Mouse (Mus musculus): ENCODE measurements around the gene Usf3. TPM values are rescaled to one million over a fixed set of nuclear protein-coding genes. Genes with fewer than 3 reads are reported as not detected.

Gene Usf3
- polyA plus RNA-seq, 1 experiment, result 7.7 TPM

- 90% methylated on average over 2 of the region's 2 CpGs for WGBS
- DNase-seq (ENCODE audit: low read depth in 1 of 2, low spot score in 2 of 2), result no peak
- Histone ChIP-seq H3K27me3 (ENCODE audit: control insufficient read depth, insufficient read depth, low read length) (no peaks in the 10 kb centered on the region), H3K36me3 (ENCODE audit: control insufficient read depth, insufficient read depth, low read length) (no peaks in the 10 kb centered on the region; the same call in 1 of the 2 replicates), H3K4me3 (ENCODE audit: extremely low read depth, insufficient read depth, insufficient read length) (no peak overlapping the region), H3K27ac (ENCODE audit: insufficient read depth, low read length) (no peak overlapping the region), H3K4me1 (ENCODE audit: control insufficient read depth, insufficient read depth, insufficient read length) (no peaks in the 10 kb centered on the region)
- TF ChIP-seq CTCF (IDR thresholded peaks at IDR 0.05; ENCODE audit: extremely low read depth, insufficient read depth, insufficient read length, insufficient replicate concordance) (no peak), POLR2A (IDR thresholded peaks at IDR 0.05; ENCODE audit: low read depth, low read length) (no peak)
Measured at GRCm38 (mm10) chr16:44264916-44265315, 91.9 kb downstream of the Usf3 start.

- Histone ChIP-seq H3K27ac (ENCODE audit: insufficient read depth, low read length) (no peak overlapping the region), H3K4me3 (ENCODE audit: extremely low read depth, insufficient read depth, insufficient read length) (no peak overlapping the region), H3K4me1 (ENCODE audit: control insufficient read depth, insufficient read depth, insufficient read length) (no peaks in the 10 kb centered on the region), H3K27me3 (ENCODE audit: control insufficient read depth, insufficient read depth, low read length) (no peaks in the 10 kb centered on the region), H3K36me3 (ENCODE audit: control insufficient read depth, insufficient read depth, low read length) (no peaks in the 10 kb centered on the region; the same call in 1 of the 2 replicates)
- WGBS, result 82% methylated on average over 6 of the region's 6 CpGs
- DNase-seq (ENCODE audit: low read depth in 1 of 2, low spot score in 2 of 2), result no peak
- no peak for TF ChIP-seq POLR2A (IDR thresholded peaks at IDR 0.05; ENCODE audit: low read depth, low read length)
- no peak for TF ChIP-seq CTCF (IDR thresholded peaks at IDR 0.05; ENCODE audit: extremely low read depth, insufficient read depth, insufficient read length, insufficient replicate concordance)
Measured at GRCm38 (mm10) chr16:44265562-44265961, 92.5 kb downstream of the Usf3 start.

- TF ChIP-seq POLR2A (IDR thresholded peaks at IDR 0.05; ENCODE audit: low read depth, low read length) (no peak), CTCF (IDR thresholded peaks at IDR 0.05; ENCODE audit: extremely low read depth, insufficient read depth, insufficient read length, insufficient replicate concordance) (no peak)
- Histone ChIP-seq H3K36me3 (ENCODE audit: control insufficient read depth, insufficient read depth, low read length) (no peaks in the 10 kb centered on the region), H3K4me3 (ENCODE audit: extremely low read depth, insufficient read depth, insufficient read length) (no peak overlapping the region), H3K4me1 (ENCODE audit: control insufficient read depth, insufficient read depth, insufficient read length) (peaks cover 3% of the 10 kb centered on the region; the same call in 1 of the 2 replicates), H3K27ac (ENCODE audit: insufficient read depth, low read length) (no peak overlapping the region), H3K27me3 (ENCODE audit: control insufficient read depth, insufficient read depth, low read length) (no peaks in the 10 kb centered on the region)
- DNase-seq (ENCODE audit: low read depth in 1 of 2, low spot score in 2 of 2), result no peak
- WGBS, result 91% methylated on average over 7 of the region's 7 CpGs
Measured at GRCm38 (mm10) chr16:44268541-44269215, 95.6 kb downstream of the Usf3 start.

GRCm38 (mm10) chr16:44269578-44269977, 96.5 kb downstream of the Usf3 start:
- H3K4me1 ChIP-seq (ENCODE audit: control insufficient read depth, insufficient read depth, insufficient read length), result peaks cover 3% of the 10 kb centered on the region; the same call in 1 of the 2 replicates
- TF ChIP-seq POLR2A (IDR thresholded peaks at IDR 0.05; ENCODE audit: low read depth, low read length), result no peak
- TF ChIP-seq CTCF (IDR thresholded peaks at IDR 0.05; ENCODE audit: extremely low read depth, insufficient read depth, insufficient read length, insufficient replicate concordance), result no peak
- DNase-seq (ENCODE audit: low read depth in 1 of 2, low spot score in 2 of 2), result no peak
- H3K27ac ChIP-seq (ENCODE audit: insufficient read depth, low read length), result no peak overlapping the region
- no peaks in the 10 kb centered on the region for H3K27me3 ChIP-seq (ENCODE audit: control insufficient read depth, insufficient read depth, low read length)
- 84% methylated on average over 6 of the region's 6 CpGs for WGBS
- no peak overlapping the region for H3K4me3 ChIP-seq (ENCODE audit: extremely low read depth, insufficient read depth, insufficient read length)
- no peaks in the 10 kb centered on the region for H3K36me3 ChIP-seq (ENCODE audit: control insufficient read depth, insufficient read depth, low read length)

- no peak for TF ChIP-seq CTCF (IDR thresholded peaks at IDR 0.05; ENCODE audit: extremely low read depth, insufficient read depth, insufficient read length, insufficient replicate concordance)
- TF ChIP-seq POLR2A (IDR thresholded peaks at IDR 0.05; ENCODE audit: low read depth, low read length), result no peak
- no peak overlapping the region for H3K27ac ChIP-seq (ENCODE audit: insufficient read depth, low read length)
- 86% methylated on average over 5 of the region's 5 CpGs for WGBS
- DNase-seq (ENCODE audit: low read depth in 1 of 2, low spot score in 2 of 2), result no peak
- H3K36me3 ChIP-seq (ENCODE audit: control insufficient read depth, insufficient read depth, low read length), result no peaks in the 10 kb centered on the region
- no peaks in the 10 kb centered on the region for H3K27me3 ChIP-seq (ENCODE audit: control insufficient read depth, insufficient read depth, low read length)
- H3K4me1 ChIP-seq (ENCODE audit: control insufficient read depth, insufficient read depth, insufficient read length), result peaks cover 3% of the 10 kb centered on the region; the same call in 1 of the 2 replicates
- no peak overlapping the region for H3K4me3 ChIP-seq (ENCODE audit: extremely low read depth, insufficient read depth, insufficient read length)
Measured at GRCm38 (mm10) chr16:44270606-44271005, 97.6 kb downstream of the Usf3 start.

- no peak for DNase-seq (ENCODE audit: low read depth in 1 of 2, low spot score in 2 of 2)
- no peaks in the 10 kb centered on the region for H3K27me3 ChIP-seq (ENCODE audit: control insufficient read depth, insufficient read depth, low read length)
- no peak overlapping the region for H3K27ac ChIP-seq (ENCODE audit: insufficient read depth, low read length)
- H3K36me3 ChIP-seq (ENCODE audit: control insufficient read depth, insufficient read depth, low read length), result no peaks in the 10 kb centered on the region
- 57% methylated on average over 9 of the region's 9 CpGs for WGBS
- TF ChIP-seq POLR2A (IDR thresholded peaks at IDR 0.05; ENCODE audit: low read depth, low read length) (no peak), CTCF (IDR thresholded peaks at IDR 0.05; ENCODE audit: extremely low read depth, insufficient read depth, insufficient read length, insufficient replicate concordance) (no peak)
- peaks cover 3% of the 10 kb centered on the region; the same call in 1 of the 2 replicates for H3K4me1 ChIP-seq (ENCODE audit: control insufficient read depth, insufficient read depth, insufficient read length)
- H3K4me3 ChIP-seq (ENCODE audit: extremely low read depth, insufficient read depth, insufficient read length), result no peak overlapping the region
Measured at GRCm38 (mm10) chr16:44271371-44272038, 98.5 kb downstream of the Usf3 start.

Other genes with a start within 250 kb of the Usf3 start
- 12.9 and 13.6 TPM in 2 replicates for gene Qtrt2, start 246.4 kb upstream of the Usf3 start, polyA plus RNA-seq (2012; rRNA removed)
- 2.0 and 2.3 TPM in 2 replicates for gene Zdhhc23, start 193.5 kb upstream of the Usf3 start, polyA plus RNA-seq (2012; rRNA removed)
- 0.30 and 0.32 TPM in 2 replicates for gene Gramd1c, start 109.9 kb upstream of the Usf3 start, polyA plus RNA-seq (2012; rRNA removed)
- gene Atp6v1a, start 33.5 kb upstream of the Usf3 start, polyA plus RNA-seq (2012; rRNA removed), result 6.5 and 7.2 TPM in 2 replicates
- 9.1 and 12.4 TPM in 2 replicates for gene Naa50, start 33.4 kb upstream of the Usf3 start, polyA plus RNA-seq (2012; rRNA removed)
- 21.9 and 22.8 TPM in 2 replicates for gene Sidt1, start 159.9 kb downstream of the Usf3 start, polyA plus RNA-seq (2012; rRNA removed)
- 5.2 and 6.4 TPM in 2 replicates for gene Spice1, start 173.9 kb downstream of the Usf3 start, polyA plus RNA-seq (2012; rRNA removed)
- not detected in 2 replicates for gene Cfap44, start 221.6 kb downstream of the Usf3 start, polyA plus RNA-seq (2012; rRNA removed)